Mouse (Mus musculus): Measurements from ENCODE around the gene Tcf15.

The Tcf15 gene

GRCm38 (mm10) chr2:152143279-152144157, at the start of gene Tcf15:
TSS of gene Tcf15 (plus strand) at chr2:152143561.
- in situ Hi-C loops (cut with MboI, MseI) = no loop called here

GRCm38 (mm10) chr2:152094856-152095545, 48.4 kb upstream of the Tcf15 start:
- in situ Hi-C loops (cut with MboI, MseI) = no loop called here

- in situ Hi-C loops (cut with MboI, MseI) = no loop called here
Measured at GRCm38 (mm10) chr2:152096922-152097321, 46.4 kb upstream of the Tcf15 start.

GRCm38 (mm10) chr2:152097916-152098315, 45.4 kb upstream of the Tcf15 start:
- in situ Hi-C loops (cut with MboI, MseI) = no loop called here

- in situ Hi-C loops (cut with MboI, MseI) = no loop called here
Measured at GRCm38 (mm10) chr2:152099538-152099937, 43.8 kb upstream of the Tcf15 start.

- in situ Hi-C loops (cut with MboI, MseI) = no loop called here
Measured at GRCm38 (mm10) chr2:152101761-152102160, 41.6 kb upstream of the Tcf15 start.

- in situ Hi-C loops (cut with MboI, MseI) = no loop called here
Measured at GRCm38 (mm10) chr2:152102369-152102768, 41.0 kb upstream of the Tcf15 start.

- in situ Hi-C loops (cut with MboI, MseI) = no loop called here
Measured at GRCm38 (mm10) chr2:152104711-152105317, 38.5 kb upstream of the Tcf15 start.

- in situ Hi-C loops (cut with MboI, MseI) = no loop called here
Measured at GRCm38 (mm10) chr2:152105318-152106224, 37.8 kb upstream of the Tcf15 start, which contains the start of gene Srxn1. TSS of gene Srxn1 (plus strand) at chr2:152105516.

- in situ Hi-C loops (cut with MboI, MseI) = no loop called here
Measured at GRCm38 (mm10) chr2:152106225-152106595, 37.2 kb upstream of the Tcf15 start.

GRCm38 (mm10) chr2:152106597-152106996, 36.8 kb upstream of the Tcf15 start:
- in situ Hi-C loops (cut with MboI, MseI) = no loop called here

- in situ Hi-C loops (cut with MboI, MseI) = no loop called here
Measured at GRCm38 (mm10) chr2:152108702-152109101, 34.7 kb upstream of the Tcf15 start.

GRCm38 (mm10) chr2:152109386-152109785, 34.0 kb upstream of the Tcf15 start:
- in situ Hi-C loops (cut with MboI, MseI) = no loop called here

- in situ Hi-C loops (cut with MboI, MseI) = loop anchor here (5.0 kb wide), 1 partner anchor 261 kb away; no protein-coding TSS in a partner anchor
Measured at GRCm38 (mm10) chr2:152111311-152111710, 32.0 kb upstream of the Tcf15 start.

GRCm38 (mm10) chr2:152111920-152112319, 31.4 kb upstream of the Tcf15 start:
- in situ Hi-C loops (cut with MboI, MseI) = loop anchor here (5.0 kb wide), 1 partner anchor 260 kb away; no protein-coding TSS in a partner anchor

GRCm38 (mm10) chr2:152112490-152112889, 30.9 kb upstream of the Tcf15 start:
- in situ Hi-C loops (cut with MboI, MseI) = loop anchor here (5.0 kb wide), 1 partner anchor 260 kb away; no protein-coding TSS in a partner anchor

- in situ Hi-C loops (cut with MboI, MseI) = loop anchor here (5.0 kb wide), 1 partner anchor 259 kb away; no protein-coding TSS in a partner anchor
Measured at GRCm38 (mm10) chr2:152112970-152113369, 30.4 kb upstream of the Tcf15 start.

- in situ Hi-C loops (cut with MboI, MseI) = loop anchor here (5.0 kb wide), 1 partner anchor 258 kb away; no protein-coding TSS in a partner anchor
Measured at GRCm38 (mm10) chr2:152114057-152114975, 29.0 kb upstream of the Tcf15 start.

GRCm38 (mm10) chr2:152117694-152118093, 25.7 kb upstream of the Tcf15 start:
- in situ Hi-C loops (cut with MboI, MseI) = loop anchor here (5.0 kb wide), 1 partner anchor 80 kb away; no protein-coding TSS in a partner anchor

Measured in regulatory T cell (primary cell).